Mouse (Mus musculus) ES-E14 (cell line): ENCODE results near the gene Mars. TPM values are rescaled to one million over a fixed set of nuclear protein-coding genes. Genes with fewer than 3 reads are reported as not detected.

Experiments
- DNase-seq: peaks from one replicate; pipeline ENCODE4 v3.0.0-alpha.2; 2013; ENCODE audit warnings: low read depth, low spot score
- H3K27ac ChIP-seq: 2 replicates; pipeline ENCODE4 v1.5.1; 2012; ENCODE audit warnings: low read depth, mild to moderate bottlenecking, low read length, moderate library complexity, mixed read lengths; ENCODE audit not compliant: poor library complexity, insufficient read depth, severe bottlenecking
- H3K36me3 ChIP-seq: 2 replicates; pipeline ENCODE4 v1.6.1; 2012; ENCODE audit warnings: mild to moderate bottlenecking, low read length, moderate library complexity, mixed read lengths; ENCODE audit not compliant: control insufficient read depth, poor library complexity, insufficient read depth, severe bottlenecking
- H3K4me1 ChIP-seq, 2 experiments: fragments of 150-350 bp in 1 of 2; sonication (generic) in 1 of 2; 2 replicates each; pipeline ENCODE4 v1.6.1; 2012; ENCODE audit warnings: low read length in 2 of 2, mild to moderate bottlenecking in 1 of 2, mixed read lengths in 1 of 2; ENCODE audit not compliant: control insufficient read depth in 2 of 2, insufficient read depth in 2 of 2, poor library complexity in 1 of 2
- H3K4me3 ChIP-seq, 2 experiments: fragments of 150-350 bp in 1 of 2; sonication (generic) in 1 of 2; 2 replicates each; pipeline ENCODE4 v1.5.1; 2012; ENCODE audit warnings: low read length in 2 of 2, low read depth in 1 of 2, mild to moderate bottlenecking in 1 of 2, mixed read lengths in 1 of 2; ENCODE audit not compliant: insufficient read depth in 1 of 2, poor library complexity in 1 of 2, severe bottlenecking in 1 of 2
- H3K9ac ChIP-seq: 2 replicates; pipeline ENCODE4 v1.6.1; 2012; ENCODE audit warnings: low read depth, mild to moderate bottlenecking, low read length, mixed read lengths; ENCODE audit not compliant: poor library complexity, insufficient read depth, severe bottlenecking
- H3K9me3 ChIP-seq: fragments of 150-350 bp; sonication (generic); 2 replicates; pipeline ENCODE4 v1.6.1; 2012; ENCODE audit warnings: low read depth, mild to moderate bottlenecking, low read length; ENCODE audit not compliant: control insufficient read depth, insufficient read depth
- CHD2 ChIP-seq: IDR thresholded peaks from 2 replicates; pipeline ENCODE4 v1.6.1; 2014; ENCODE audit warnings: mild to moderate bottlenecking, low read depth, low read length, inconsistent platforms
- HCFC1 ChIP-seq: IDR thresholded peaks from 2 replicates; pipeline ENCODE4 v1.6.1; 2012; ENCODE audit warnings: low read length, inconsistent platforms, borderline replicate concordance; ENCODE audit not compliant: insufficient read depth
- MAFK ChIP-seq: IDR thresholded peaks from 2 replicates; pipeline ENCODE4 v1.6.1; 2014; ENCODE audit warnings: mild to moderate bottlenecking, low read depth, low read length, inconsistent platforms; ENCODE audit not compliant: insufficient read depth
- ZC3H11A ChIP-seq: IDR thresholded peaks from 2 replicates; pipeline ENCODE4 v1.6.1; 2012; ENCODE audit warnings: low read depth, mild to moderate bottlenecking, inconsistent platforms, low read length, borderline replicate concordance
- ZNF384 ChIP-seq: IDR thresholded peaks from 2 replicates; pipeline ENCODE4 v1.6.1; 2012; ENCODE audit warnings: low read depth, low read length, inconsistent platforms
- in situ Hi-C, 2 experiments: fragments of 600-800 bp; cut with MboI; formaldehyde crosslinking; loops; one replicate each; pipeline ENCODE4 v1.15.1; 2025; ENCODE audit warnings: low sequenced_read_pairs in 2 of 2, inconsistent platforms in 1 of 2; ENCODE audit not compliant: unreplicated experiment in 2 of 2
- total RNA-seq: library from RNA; depleted of rRNA; stranded (reverse); fragments of 300-350 nt; gene quantifications from 2 replicates; pipeline ENCODE4 v1.2.3, GENCODE M21; 2012

Gene Mars
- total RNA-seq, 1 experiment: 206 TPM

DNA sequence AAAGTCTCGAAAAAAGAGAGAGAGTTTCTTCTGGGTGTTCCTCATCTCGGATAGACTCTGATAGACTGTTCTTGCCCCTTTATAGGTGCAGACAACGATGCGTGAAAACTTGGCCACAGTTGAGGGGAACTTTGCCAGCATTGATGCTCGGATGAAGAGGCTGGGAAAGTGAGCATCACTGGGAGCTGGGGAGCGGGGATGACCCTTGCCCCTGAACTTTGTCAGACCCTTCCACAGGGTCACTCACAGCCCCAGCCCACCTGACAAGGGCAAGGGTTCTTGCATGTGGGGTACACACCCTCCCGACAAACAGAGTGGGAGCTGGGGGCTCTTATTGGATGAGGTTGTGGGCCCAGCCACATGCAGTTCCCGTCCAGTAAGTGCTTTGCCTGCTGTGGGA is 30.3 kb downstream of the Mars start:
- H3K4me1 ChIP-seq: peaks cover 2 to 24% of the 10 kb centered on the region in 2 experiments
- TF ChIP-seq HCFC1 (no peak), ZNF384 (no peak), ZC3H11A (no peak), MAFK (no peak), CHD2 (no peak)
- DNase-seq: no peak
- H3K9ac ChIP-seq: no peak overlapping the region
- peaks cover 64% of the 10 kb centered on the region for H3K36me3 ChIP-seq
- in situ Hi-C loops: no loop called here
- no peak overlapping the region for H3K27ac ChIP-seq
- H3K4me3 ChIP-seq: no peak overlapping the region
- H3K9me3 ChIP-seq: no peaks in the 10 kb centered on the region

DNA sequence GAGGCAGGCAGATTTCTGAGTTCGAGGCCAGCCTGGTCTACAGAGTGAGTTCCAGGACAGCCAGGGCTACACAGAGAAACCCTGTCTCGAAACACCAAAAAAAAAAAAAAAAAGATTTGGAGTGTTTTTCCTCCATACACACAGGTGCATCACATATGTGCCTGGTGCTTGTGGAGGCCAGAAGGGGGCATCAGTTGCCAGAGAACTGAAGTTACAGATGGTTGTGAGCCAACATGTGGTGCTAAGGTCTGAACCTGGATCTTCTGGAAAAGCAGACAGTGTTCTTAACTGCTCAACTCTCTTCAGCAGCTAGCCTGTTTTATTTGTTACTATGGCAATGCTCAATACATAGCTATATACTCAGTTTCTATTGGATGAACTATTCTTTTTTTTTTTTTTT is 31.9 kb downstream of the Mars start:
- TF ChIP-seq HCFC1: no peak
- no peak for TF ChIP-seq CHD2
- TF ChIP-seq ZNF384: no peak
- no peak for TF ChIP-seq ZC3H11A
- TF ChIP-seq MAFK: no peak
- Histone ChIP-seq H3K9me3 (no peaks in the 10 kb centered on the region), H3K27ac (no peak overlapping the region), H3K9ac (no peak overlapping the region), H3K4me1 (peaks cover 7 to 17% of the 10 kb centered on the region in 2 experiments), H3K4me3 (no peak overlapping the region), H3K36me3 (peaks cover 61% of the 10 kb centered on the region)
- in situ Hi-C loops: no loop called here
- no peak for DNase-seq

DNA sequence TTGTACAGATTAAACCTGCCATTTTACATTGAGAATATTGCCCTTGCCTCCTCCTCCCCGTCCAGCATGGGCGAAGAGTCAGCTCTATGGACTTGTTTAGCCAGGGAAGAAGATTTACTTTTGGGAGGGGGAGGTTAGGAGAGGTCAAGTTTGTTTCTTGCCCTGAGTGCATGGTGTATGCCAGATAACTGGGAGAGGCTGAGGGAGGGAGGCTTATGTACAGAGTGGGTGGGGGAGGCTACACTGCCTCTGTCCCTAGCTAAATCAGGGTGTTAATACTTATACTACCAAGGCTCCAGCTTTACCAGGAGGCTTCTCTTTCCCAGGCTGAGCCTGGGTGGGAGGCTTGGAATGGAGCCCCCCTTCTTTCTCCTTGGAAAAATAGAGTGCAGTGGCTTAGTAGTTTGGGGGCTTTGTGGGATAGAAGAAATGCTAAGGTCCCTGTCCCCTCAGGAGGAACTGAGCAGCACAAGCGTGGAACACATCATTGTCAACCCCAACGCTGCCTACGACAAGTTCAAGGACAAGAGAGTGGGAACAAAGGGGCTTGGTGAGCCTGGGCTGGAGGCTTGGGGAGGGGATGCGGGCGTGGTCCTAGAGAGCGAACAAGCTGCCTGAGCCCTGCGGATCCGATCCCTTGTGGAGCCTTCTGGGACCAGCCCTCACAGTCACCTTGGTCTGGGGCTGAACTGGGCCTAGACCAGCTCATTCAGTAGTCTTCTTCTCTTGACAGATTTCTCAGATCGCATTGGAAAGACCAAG is 37.1 kb downstream of the Mars start:
- H3K9me3 ChIP-seq: no peaks in the 10 kb centered on the region
- in situ Hi-C loops: no loop called here
- peak; percentile 78 for DNase-seq
- H3K36me3 ChIP-seq: peaks cover 43% of the 10 kb centered on the region
- no peak overlapping the region; the same call in 1 of the 2 replicates for H3K9ac ChIP-seq
- peak overlapping the region; percentile 9; the same call in 1 of the 2 replicates for H3K27ac ChIP-seq
- TF ChIP-seq MAFK: no peak
- TF ChIP-seq CHD2: no peak
- no peak for TF ChIP-seq HCFC1
- TF ChIP-seq ZNF384: no peak
- no peak for TF ChIP-seq ZC3H11A
- no peak overlapping the region for H3K4me3 ChIP-seq
- peaks cover 21 to 23% of the 10 kb centered on the region in 2 experiments for H3K4me1 ChIP-seq

DNA sequence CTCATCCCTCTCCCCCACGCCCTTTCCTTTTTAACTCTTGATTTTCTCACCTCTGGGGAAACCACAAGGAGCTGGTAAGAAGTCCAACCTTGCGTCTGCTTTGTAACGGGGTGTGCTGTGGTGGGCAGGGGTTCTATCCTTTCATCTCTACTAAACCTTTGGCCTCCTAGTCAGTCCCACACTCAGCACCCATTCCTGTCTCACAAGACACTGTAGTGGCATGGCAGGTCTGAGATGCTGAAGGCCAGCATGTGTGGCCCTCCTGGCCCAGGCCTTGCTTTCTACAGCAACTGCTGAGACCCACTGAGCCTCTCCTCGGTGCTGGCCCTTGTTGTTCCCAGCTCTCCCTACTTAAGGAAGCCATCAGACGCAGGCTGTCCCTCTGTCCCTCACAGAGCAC is 39.2 kb downstream of the Mars start:
- Histone ChIP-seq H3K27ac (no peak overlapping the region), H3K9ac (no peak overlapping the region), H3K4me1 (peaks cover 23 to 31% of the 10 kb centered on the region in 2 experiments), H3K9me3 (no peaks in the 10 kb centered on the region), H3K4me3 (no peak overlapping the region), H3K36me3 (peaks cover 42% of the 10 kb centered on the region)
- in situ Hi-C loops: no loop called here
- TF ChIP-seq ZC3H11A (no peak), CHD2 (no peak), MAFK (no peak), HCFC1 (no peak), ZNF384 (no peak)
- no peak for DNase-seq
